Mouse (Mus musculus) MEL (cell line): Measurements from ENCODE around the gene Hes1. TPM values are rescaled to one million over a fixed set of nuclear protein-coding genes. Genes with fewer than 3 reads are reported as not detected.

ENCODE experiments used
- DNase-seq: peaks from one replicate; pipeline ENCODE4 v3.0.0; 2011; ENCODE audit warnings: low read depth, low spot score
- H3K27ac ChIP-seq: 2 replicates; pipeline ENCODE4 v1.5.1; 2012; ENCODE audit warnings: low read depth, mild to moderate bottlenecking, control low read depth, low read length, moderate library complexity; ENCODE audit not compliant: control insufficient read depth
- H3K27me3 ChIP-seq, 2 experiments: fragments of 150-350 bp in 1 of 2; sonication (generic) in 1 of 2; 2 replicates each; pipeline ENCODE4 v1.6.1; 2012; ENCODE audit warnings: low read length in 2 of 2, mild to moderate bottlenecking in 2 of 2, improper control_type of control experiment in 1 of 2, moderate library complexity in 1 of 2; ENCODE audit not compliant: insufficient read depth in 2 of 2, control insufficient read depth in 1 of 2
- H3K36me3 ChIP-seq, 2 experiments: 2 replicates each; pipeline ENCODE4 v1.6.1; 2012 to 2014; ENCODE audit warnings: low read length in 2 of 2, improper control_type of control experiment in 1 of 2, inconsistent platforms in 1 of 2, mild to moderate bottlenecking in 1 of 2; ENCODE audit not compliant: insufficient read depth in 2 of 2, control insufficient read depth in 1 of 2
- H3K4me1 ChIP-seq, 2 experiments: fragments of 150-350 bp in 1 of 2; sonication (generic) in 1 of 2; 2 replicates each; pipeline ENCODE4 v1.6.1; 2012; ENCODE audit warnings: low read length in 2 of 2, improper control_type of control experiment in 1 of 2, mild to moderate bottlenecking in 1 of 2; ENCODE audit not compliant: insufficient read depth in 2 of 2, control insufficient read depth in 1 of 2
- H3K4me3 ChIP-seq, 2 experiments: fragments of 150-350 bp in 1 of 2; sonication (generic) in 1 of 2; 2 replicates each; pipeline ENCODE4 v1.5.1; 2012; ENCODE audit warnings: low read depth in 2 of 2, low read length in 2 of 2, mild to moderate bottlenecking in 2 of 2, moderate library complexity in 2 of 2, control low read depth in 1 of 2, improper control_type of control experiment in 1 of 2; ENCODE audit not compliant: control insufficient read depth in 1 of 2, insufficient read depth in 1 of 2
- H3K79me2 ChIP-seq: 2 replicates; pipeline ENCODE4 v1.6.1; 2012; ENCODE audit warnings: mild to moderate bottlenecking, low read length, moderate library complexity; ENCODE audit not compliant: control insufficient read depth, poor library complexity, insufficient read depth
- H3K9ac ChIP-seq: 2 replicates; pipeline ENCODE4 v1.6.1; 2012; ENCODE audit warnings: low read depth, mild to moderate bottlenecking, control low read depth, low read length, moderate library complexity; ENCODE audit not compliant: control insufficient read depth, poor library complexity, severe bottlenecking
- H3K9me3 ChIP-seq: fragments of 150-350 bp; sonication (generic); replicated peaks from 2 replicates; pipeline ENCODE4 v1.6.1; 2012; ENCODE audit warnings: mild to moderate bottlenecking, low read length, improper control_type of control experiment, moderate library complexity; ENCODE audit not compliant: insufficient read depth
- CHD1 ChIP-seq: IDR thresholded peaks from 2 replicates; pipeline ENCODE4 v1.6.1; 2012; ENCODE audit warnings: low read depth, mild to moderate bottlenecking, inconsistent platforms, low read length, improper control_type of control experiment
- E2F4 ChIP-seq: IDR thresholded peaks from 2 replicates; pipeline ENCODE4 v1.6.1; 2011; ENCODE audit warnings: low read depth, low read length, improper control_type of control experiment, borderline replicate concordance
- GABPA ChIP-seq: IDR thresholded peaks from 2 replicates; pipeline ENCODE4 v1.6.1; 2012; ENCODE audit warnings: low read depth, mild to moderate bottlenecking, inconsistent platforms, low read length, improper control_type of control experiment, moderate library complexity
- HCFC1 ChIP-seq: IDR thresholded peaks from 2 replicates; pipeline ENCODE4 v1.6.1; 2012; ENCODE audit warnings: low read depth, mild to moderate bottlenecking, inconsistent platforms, low read length, improper control_type of control experiment, moderate library complexity
- KAT2A ChIP-seq: conservative IDR thresholded peaks from 2 replicates; pipeline ENCODE4 v1.6.1; 2012; ENCODE audit warnings: low read depth, low read length, improper control_type of control experiment, inconsistent platforms
- MAFK ChIP-seq: IDR thresholded peaks from 2 replicates; pipeline ENCODE4 v1.6.1; 2011; ENCODE audit warnings: low read depth, mild to moderate bottlenecking, low read length, improper control_type of control experiment, borderline replicate concordance
- NRF1 ChIP-seq: IDR thresholded peaks from 2 replicates; pipeline ENCODE4 v1.6.1; 2014; ENCODE audit warnings: low read depth, mild to moderate bottlenecking, inconsistent platforms, low read length, improper control_type of control experiment, moderate library complexity; ENCODE audit not compliant: poor library complexity, insufficient read depth, severe bottlenecking
- POLR2A ChIP-seq, 2 experiments: IDR thresholded peaks; 2 replicates each; pipeline ENCODE4 v1.6.1; 2011 to 2012; ENCODE audit warnings: low read length in 2 of 2, mild to moderate bottlenecking in 2 of 2, control low read depth in 1 of 2, improper control_type of control experiment in 1 of 2, low read depth in 1 of 2, moderate library complexity in 1 of 2; ENCODE audit not compliant: control insufficient read depth in 1 of 2, insufficient read depth in 1 of 2, poor library complexity in 1 of 2
- POLR2AphosphoS5 ChIP-seq: IDR thresholded peaks from 2 replicates; pipeline ENCODE4 v1.6.1; 2012; ENCODE audit warnings: low read depth, borderline replicate concordance, mild to moderate bottlenecking, inconsistent platforms, low read length, moderate library complexity, mixed read lengths
- RAD21 ChIP-seq: IDR thresholded peaks from 2 replicates; pipeline ENCODE4 v1.6.1; 2011; ENCODE audit warnings: mild to moderate bottlenecking, low read depth, low read length, improper control_type of control experiment
- RCOR1 ChIP-seq: IDR thresholded peaks from 2 replicates; pipeline ENCODE4 v1.6.1; 2012; ENCODE audit warnings: low read depth, mild to moderate bottlenecking, inconsistent platforms, low read length, improper control_type of control experiment
- SMC3 ChIP-seq: IDR thresholded peaks from 2 replicates; pipeline ENCODE4 v1.6.1; 2011; ENCODE audit warnings: low read depth, low read length, improper control_type of control experiment
- USF1 ChIP-seq: IDR thresholded peaks from 2 replicates; pipeline ENCODE4 v1.6.1; 2014; ENCODE audit warnings: low read depth, mild to moderate bottlenecking, inconsistent platforms, low read length, improper control_type of control experiment, moderate library complexity
- ZKSCAN1 ChIP-seq: IDR thresholded peaks from 2 replicates; pipeline ENCODE4 v1.6.1; 2012; ENCODE audit warnings: low read depth, mild to moderate bottlenecking, inconsistent platforms, low read length, improper control_type of control experiment, moderate library complexity
- ZNF384 ChIP-seq: IDR thresholded peaks from 2 replicates; pipeline ENCODE4 v1.6.1; 2012; ENCODE audit warnings: low read depth, mild to moderate bottlenecking, inconsistent platforms, low read length, improper control_type of control experiment
- polyA plus RNA-seq, 2 experiments: library from polyadenylated mRNA; stranded (reverse) in 1 of 2; unstranded in 1 of 2; fragments of >175 nt in 1 of 2; fragments of >200 nt in 1 of 2; gene quantifications; 2 replicates each; pipeline versions ENCODE4 v1.2.1 to v1.2.4; 2012; ENCODE audit warnings: low replicate concordance in 2 of 2, low read depth in 1 of 2; ENCODE audit not compliant: insufficient read length in 2 of 2, insufficient read depth in 1 of 2, missing spikeins in 1 of 2
- total RNA-seq: library from RNA; depleted of rRNA; stranded (reverse); fragments of 300-350 nt; gene quantifications from 2 replicates; pipeline ENCODE4 v1.2.3, GENCODE M21; 2012

The Hes1 gene
- total and polyA plus RNA-seq, 3 experiments: 2.3 to 3.0 TPM; not detected in 1

GRCm38 (mm10) chr16:30060412-30060811 lies 3.8 kb upstream of the Hes1 start:
- H3K27ac ChIP-seq: no peak overlapping the region
- peaks cover 15 to 48% of the 10 kb centered on the region in 2 experiments for H3K27me3 ChIP-seq
- no peak overlapping the region for H3K9ac ChIP-seq
- TF ChIP-seq USF1 (no peak), E2F4 (no peak), HCFC1 (no peak), CHD1 (no peak), RAD21 (no peak), MAFK (no peak)
- TF ChIP-seq, all 39 proteins: peak for 0
- DNase-seq: no peak
- peaks cover 0 to 12% of the 10 kb centered on the region in 2 experiments; a peak in 2 of 4 replicates for H3K36me3 ChIP-seq
- no peaks in the 10 kb centered on the region for H3K9me3 ChIP-seq
- H3K4me3 ChIP-seq: no peak overlapping the region
- peaks cover 5% of the 10 kb centered on the region; the same call in 1 of the 2 replicates for H3K79me2 ChIP-seq
- H3K4me1 ChIP-seq: peaks cover 0 to 22% of the 10 kb centered on the region in 2 experiments; a peak in 3 of 4 replicates

DNA sequence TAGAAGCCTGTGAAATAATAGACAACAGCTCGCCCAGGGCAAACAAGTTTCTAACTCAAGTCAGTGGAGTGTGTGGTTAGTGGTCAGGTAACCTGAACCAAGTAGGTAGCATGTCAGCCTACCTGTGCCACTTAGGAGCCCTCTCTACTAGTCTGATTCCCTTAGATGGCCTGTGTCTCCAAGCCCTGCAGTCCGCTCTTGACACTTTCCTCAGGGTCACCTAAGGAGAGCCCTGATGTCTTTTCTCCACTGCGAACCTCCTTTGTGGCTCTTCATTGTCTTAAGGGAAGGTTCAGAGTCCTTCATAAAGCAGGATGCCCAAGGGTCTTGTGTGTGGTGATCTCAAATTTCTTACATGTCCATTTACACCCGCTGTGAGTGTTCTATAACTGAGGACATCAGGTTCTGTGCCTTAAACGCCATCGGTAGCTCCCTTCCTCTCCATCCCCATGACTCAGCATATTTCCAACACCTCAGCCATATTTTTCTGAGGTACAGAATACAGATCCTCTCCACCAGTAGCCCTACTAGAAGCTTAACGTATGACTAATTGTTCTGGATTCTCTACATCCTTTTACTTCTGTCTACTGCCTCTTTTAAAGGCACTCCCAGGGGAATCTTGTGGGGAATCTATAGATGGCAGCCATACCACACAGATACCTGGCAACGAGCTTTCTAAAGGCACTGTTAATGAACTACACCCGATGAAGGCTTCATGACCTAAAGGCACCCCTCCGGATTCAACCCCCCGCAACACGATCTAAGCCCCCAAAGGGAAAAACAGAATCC lies 1.7 kb upstream of the Hes1 start:
- H3K4me3 ChIP-seq: peak overlapping the region; percentile 55 to 60; a peak in 3 of 4 replicates
- no peaks in the 10 kb centered on the region for H3K9me3 ChIP-seq
- TF ChIP-seq MAFK (peak; percentile 80), SMC3 (no peak), RAD21 (no peak; the same call in 1 of the 2 replicates), POLR2AphosphoS5 (no peak), NRF1 (no peak), ZNF384 (no peak), ZKSCAN1 (no peak), RCOR1 (no peak), GABPA (peak; percentile 65; the same call in 1 of the 2 replicates), POLR2A (IDR thresholded peaks at IDR 0.05; ENCODE audit: control insufficient read depth in 1 of 2, insufficient read depth in 1 of 2, low read depth in 1 of 2, low read length in 2 of 2, poor library complexity in 1 of 2) (no peak), KAT2A (no peak)
- H3K27ac ChIP-seq: peak overlapping the region; percentile 12; the same call in 1 of the 2 replicates
- peak; percentile 48 for DNase-seq
- peaks cover 21 to 47% of the 10 kb centered on the region in 2 experiments for H3K27me3 ChIP-seq
- peaks cover 0 to 22% of the 10 kb centered on the region in 2 experiments; a peak in 3 of 4 replicates for H3K4me1 ChIP-seq
- H3K9ac ChIP-seq: peak overlapping the region; percentile 93
- H3K36me3 ChIP-seq: peaks cover 0 to 12% of the 10 kb centered on the region in 2 experiments; a peak in 2 of 4 replicates
- peaks cover 7% of the 10 kb centered on the region for H3K79me2 ChIP-seq
